16 mouse cellular contexts compared by ENCODE assay signal in genomic region chr11:20322366-20322765, GRCm38 (mm10). TPM values are rescaled to one million over a fixed set of nuclear protein-coding genes. Genes with fewer than 3 reads are reported as not detected.
"Had no signal": no experiment of that assay in that cellular context is flagged by ENCODE, and none has a peak within 500 bp of the region (broad histone marks: within the 10 kb centered on the region; RNA-seq: fewer than 3 reads in every experiment).

No protein-coding gene starts in this region.

- H3K36me3 ChIP-seq: lung, embryonic 15.5 days; midbrain, embryonic 15.5 days; neural tube, embryonic 12.5 days had no signal

- H3K9ac ChIP-seq: lung, embryonic 15.5 days; midbrain, embryonic 13.5 days; midbrain, embryonic 15.5 days; neural tube, embryonic 12.5 days; stomach, embryonic 15.5 days had no signal

- DNase-seq: lung, postnatal 14 days; lung, postnatal 36 days; right cerebral cortex, postnatal 14 days; thymus, adult 2 months; thymus, postnatal 25 days; thymus, postnatal 4 days had no signal

- H3K27ac ChIP-seq: lung, embryonic 15.5 days; macrophage; midbrain, embryonic 13.5 days; midbrain, embryonic 15.5 days; neural tube, embryonic 12.5 days; stomach, embryonic 15.5 days; stomach, postnatal 0 days had no signal

- ATAC-seq: lung, postnatal 0 days; midbrain, embryonic 13.5 days; midbrain, embryonic 15.5 days had no signal

- H3K27me3 ChIP-seq: lung, embryonic 15.5 days; megakaryocyte, embryonic 14.5 days; midbrain, embryonic 13.5 days; midbrain, embryonic 15.5 days; neural tube, embryonic 12.5 days; stomach, embryonic 15.5 days had no signal

- H3K4me1 ChIP-seq: stomach, embryonic 15.5 days had no signal

- H3K4me3 ChIP-seq: lung, embryonic 15.5 days; megakaryocyte, embryonic 14.5 days; midbrain, embryonic 13.5 days; midbrain, embryonic 15.5 days; neural tube, embryonic 12.5 days; stomach, embryonic 15.5 days had no signal

RNA-seq across cellular contexts. Expression of gene Slc1a4, which starts 10.1 kb away (rescaled TPM):
- total RNA-seq: neutrophil, adult 5-6 weeks had no signal
